In genomic region chr19:5637069-5638047, GRCm38 (mm10) we compare ENCODE assay signal across 8 mouse cellular contexts. TPM values are rescaled to one million over a fixed set of nuclear protein-coding genes. Genes with fewer than 3 reads are reported as not detected.
DNase-seq lines count a peak whose midpoint lies in the region; ATAC-seq and TF ChIP-seq lines count a peak whose summit lies in the region.

TSS of gene Rela (plus strand) at chr19:5637483.

- peaks cover 37% of the 10 kb centered on the region for H3K36me3 ChIP-seq in C2C12 (ENCODE audit: control insufficient read depth, insufficient read depth)
- H3K36me3 ChIP-seq in erythroblast, embryonic 14.5 days (ENCODE audit: control insufficient read depth): peaks cover 42% of the 10 kb centered on the region
- H3K36me3 ChIP-seq in heart, embryonic 12.5 days: peaks cover 39% of the 10 kb centered on the region
- H3K36me3 ChIP-seq in kidney, postnatal 0 days (ENCODE audit: insufficient read depth, low read length): peaks cover 23% of the 10 kb centered on the region
- peaks cover 21% of the 10 kb centered on the region for H3K36me3 ChIP-seq in liver, embryonic 11.5 days (ENCODE audit: control insufficient read depth, insufficient read depth, low read length)
- peaks cover 35% of the 10 kb centered on the region for H3K36me3 ChIP-seq in stomach, embryonic 14.5 days (ENCODE audit: control insufficient read depth, insufficient read depth, low read length)

- peak; percentile 88 for DNase-seq in brain, embryonic 14.5 days (ENCODE audit: low read depth)
- peak; percentile 85 for DNase-seq in kidney, postnatal 0 days (ENCODE audit: low spot score)
- peak; percentile 85 for DNase-seq in liver, embryonic 11.5 days (ENCODE audit: low spot score)
- peak; percentile 92 for DNase-seq in naive thymus-derived CD4-positive, alpha-beta T cell, adult 2 months (ENCODE audit: low read depth)

- ATAC-seq in heart, embryonic 12.5 days (ENCODE audit: insufficient number of reproducible peaks, low FRiP score): peak; percentile 80
- peak; percentile 85 for ATAC-seq in kidney, postnatal 0 days (replicated peaks; ENCODE audit: low FRiP score, low read depth)
- peak; percentile 84 for ATAC-seq in liver, embryonic 11.5 days (replicated peaks; ENCODE audit: low FRiP score)
- ATAC-seq in stomach, embryonic 14.5 days (ENCODE audit: insufficient number of reproducible peaks, insufficient read depth, low FRiP score, low read depth): peak; percentile 85

- peak within 1 kb of the TSS; percentile 78 for H3K4me2 ChIP-seq in heart, embryonic 12.5 days
- H3K4me2 ChIP-seq in kidney, postnatal 0 days (ENCODE audit: low read length): peak within 1 kb of the TSS; percentile 81
- peak within 1 kb of the TSS; percentile 98 for H3K4me2 ChIP-seq in liver, embryonic 11.5 days
- peak within 1 kb of the TSS; percentile 79 for H3K4me2 ChIP-seq in stomach, embryonic 14.5 days (replicated peaks; ENCODE audit: low read depth, low read length)

- H3K79me3 ChIP-seq in C2C12 (ENCODE audit: low read depth): peaks cover 12% of the 10 kb centered on the region

- peak within 1 kb of the TSS; percentile 75 for H3K4me3 ChIP-seq in C2C12 (ENCODE audit: insufficient read depth, poor library complexity, severe bottlenecking)
- H3K4me3 ChIP-seq in erythroblast, embryonic 14.5 days (replicated peaks): peak within 1 kb of the TSS; percentile 94
- H3K4me3 ChIP-seq in heart, embryonic 12.5 days: peak within 1 kb of the TSS; percentile 95
- H3K4me3 ChIP-seq in kidney, postnatal 0 days (replicated peaks; ENCODE audit: low read depth, low read length): peak within 1 kb of the TSS; percentile 70
- peak within 1 kb of the TSS; percentile 90 for H3K4me3 ChIP-seq in liver, embryonic 11.5 days (ENCODE audit: low read depth, low read length)
- peak within 1 kb of the TSS; percentile 83 for H3K4me3 ChIP-seq in stomach, embryonic 14.5 days (ENCODE audit: low read depth, low read length)

- TF ChIP-seq POLR2A in brain, embryonic 14.5 days (IDR thresholded peaks at IDR 0.05; ENCODE audit: borderline replicate concordance, extremely low read depth, insufficient read depth, insufficient read length, poor library complexity, severe bottlenecking): peak; percentile 73

- peaks cover 48% of the 10 kb centered on the region for H3K4me1 ChIP-seq in erythroblast, embryonic 14.5 days (ENCODE audit: control insufficient read depth)
- H3K4me1 ChIP-seq in heart, embryonic 12.5 days (replicated peaks): peaks cover 45% of the 10 kb centered on the region
- H3K4me1 ChIP-seq in kidney, postnatal 0 days (replicated peaks; ENCODE audit: insufficient read depth, low read length): peaks cover 4% of the 10 kb centered on the region
- peaks cover 37% of the 10 kb centered on the region for H3K4me1 ChIP-seq in liver, embryonic 11.5 days (replicated peaks; ENCODE audit: control insufficient read depth, insufficient read depth, low read length)
- peaks cover 7% of the 10 kb centered on the region; the same call in 1 of the 2 replicates for H3K4me1 ChIP-seq in stomach, embryonic 14.5 days (ENCODE audit: control insufficient read depth, insufficient read depth, low read length)

- peak within 1 kb of the TSS; percentile 95 for H3K9ac ChIP-seq in heart, embryonic 12.5 days
- H3K9ac ChIP-seq in kidney, postnatal 0 days (ENCODE audit: low read depth, low read length): peak within 1 kb of the TSS; percentile 90
- H3K9ac ChIP-seq in liver, embryonic 11.5 days (ENCODE audit: low read depth, low read length): peak within 1 kb of the TSS; percentile 90
- peak within 1 kb of the TSS; percentile 84 for H3K9ac ChIP-seq in stomach, embryonic 14.5 days (replicated peaks; ENCODE audit: low read depth, low read length)

- H3K27ac ChIP-seq in heart, embryonic 12.5 days (ENCODE audit: poor library complexity, severe bottlenecking): peak within 1 kb of the TSS; percentile 91
- peak within 1 kb of the TSS; percentile 87 for H3K27ac ChIP-seq in kidney, postnatal 0 days
- peak within 1 kb of the TSS; percentile 90 for H3K27ac ChIP-seq in liver, embryonic 11.5 days (ENCODE audit: low read depth, low read length)
- H3K27ac ChIP-seq in stomach, embryonic 14.5 days (ENCODE audit: low read length): peak within 1 kb of the TSS; percentile 92

- TF ChIP-seq CTCF in C2C12 (IDR thresholded peaks at IDR 0.05; ENCODE audit: control insufficient read depth, insufficient read depth, insufficient read length): no peak
- no peak for TF ChIP-seq CTCF in brain, embryonic 14.5 days (IDR thresholded peaks at IDR 0.05; ENCODE audit: borderline replicate concordance, extremely low read depth, insufficient read depth, insufficient read length)
- TF ChIP-seq CTCF in kidney, postnatal 0 days (IDR thresholded peaks at IDR 0.05; ENCODE audit: low read depth): no peak

- no peaks in the 10 kb centered on the region for H3K9me3 ChIP-seq in erythroblast, embryonic 14.5 days (ENCODE audit: control insufficient read depth, low read length)
- no peaks in the 10 kb centered on the region for H3K9me3 ChIP-seq in heart, embryonic 12.5 days (replicated peaks)
- H3K9me3 ChIP-seq in kidney, postnatal 0 days (replicated peaks; ENCODE audit: low read length): no peaks in the 10 kb centered on the region
- no peaks in the 10 kb centered on the region for H3K9me3 ChIP-seq in liver, embryonic 11.5 days (ENCODE audit: control insufficient read depth, low read length)
- no peaks in the 10 kb centered on the region for H3K9me3 ChIP-seq in stomach, embryonic 14.5 days (ENCODE audit: control insufficient read depth, low read depth, low read length)

- H3K27me3 ChIP-seq in C2C12 (ENCODE audit: control insufficient read depth, insufficient read depth, insufficient read length): no peaks in the 10 kb centered on the region
- H3K27me3 ChIP-seq in erythroblast, embryonic 14.5 days (ENCODE audit: control insufficient read depth): no peaks in the 10 kb centered on the region
- no peaks in the 10 kb centered on the region for H3K27me3 ChIP-seq in heart, embryonic 12.5 days (replicated peaks)
- H3K27me3 ChIP-seq in kidney, postnatal 0 days (ENCODE audit: insufficient read depth, low read length): no peaks in the 10 kb centered on the region
- H3K27me3 ChIP-seq in liver, embryonic 11.5 days (replicated peaks; ENCODE audit: control insufficient read depth, insufficient read depth, low read length): no peaks in the 10 kb centered on the region
- no peaks in the 10 kb centered on the region for H3K27me3 ChIP-seq in stomach, embryonic 14.5 days (ENCODE audit: control insufficient read depth, insufficient read depth, low read length)

- peaks cover 28% of the 10 kb centered on the region for H3K79me2 ChIP-seq in C2C12 (ENCODE audit: control insufficient read depth, insufficient read depth)

- WGBS in heart, embryonic 12.5 days: under 1% methylated on average over 109 of the region's 109 CpGs
- WGBS in kidney, postnatal 0 days: under 1% methylated on average over 96 of the region's 109 CpGs
- 2% methylated on average over 109 of the region's 109 CpGs for WGBS in liver, embryonic 11.5 days
- under 1% methylated on average over 102 of the region's 109 CpGs for WGBS in stomach, embryonic 14.5 days

- peak within 1 kb of the TSS; percentile 69 for H3ac ChIP-seq in C2C12 (ENCODE audit: control insufficient read depth, insufficient read length, low read depth)

TF ChIP-seq in C2C12, 6 proteins besides CTCF, POLR2A, EP300 and RAD21:
- TF ChIP-seq MAX (IDR thresholded peaks at IDR 0.05) (peak; percentile 77), FOSL1 (IDR thresholded peaks at IDR 0.05; ENCODE audit: insufficient read depth, low read length, poor library complexity, severe bottlenecking) (no peak)
TF ChIP-seq in C2C12: peak in this region for 1.

RNA-seq across cellular contexts. Expression of gene Rela, which starts in this region (rescaled TPM):
- polyA plus RNA-seq in C2C12 (2012; fragmentation: generic; extraction: Trizol): 56.5 TPM
- polyA plus RNA-seq in brain, embryonic 14.5 days (2012; rRNA removed): 44.7 and 47.0 TPM in 2 replicates
- polyA plus RNA-seq in erythroblast, embryonic 14.5 days (2012): 4.1 and 6.0 TPM in 2 replicates
- 41.3 and 42.5 TPM in 2 replicates for polyA plus RNA-seq in heart, embryonic 12.5 days (2016; fragmentation: Nextera tagmentation; extraction: Ambion mirVana)
- polyA plus RNA-seq in kidney, postnatal 0 days (2015; fragmentation: Nextera tagmentation; extraction: Ambion mirVana): 42.6 and 45.5 TPM in 2 replicates
- polyA plus RNA-seq in liver, embryonic 11.5 days (2014; fragmentation: Nextera tagmentation; extraction: Ambion mirVana): 57.1 and 57.7 TPM in 2 replicates
- 49.0 and 52.2 TPM in 2 replicates for polyA plus RNA-seq in stomach, embryonic 14.5 days (2014; fragmentation: Nextera tagmentation; extraction: Ambion mirVana)

Comparison
In these comparisons a context has a peak if more than half of its experiments do, and no peak if none do; other contexts are left out.
1. Peak in every context shown above with its lines: DNase-seq, ATAC-seq, H3K4me3 ChIP-seq and H3K27ac ChIP-seq.